Mouse (Mus musculus) heart, embryonic 15.5 days (tissue): Measurements from ENCODE around the gene Polr3c. TPM values are rescaled to one million over a fixed set of nuclear protein-coding genes. Genes with fewer than 3 reads are reported as not detected.

ENCODE experiments used
- ATAC-seq: fragments of 200-750 bp; cut with Nextera tagmentation; replicated peaks from 2 replicates; pipeline ENCODE4 v1.8.0; 2017; ENCODE audit warnings: low read depth, moderate TSS enrichment; ENCODE audit not compliant: insufficient number of reproducible peaks, insufficient read depth, low FRiP score
- H3K27ac ChIP-seq: fragments of 300-500 bp; sonication (generic); 2 replicates; pipeline ENCODE4 v1.5.1; 2015; ENCODE audit warnings: mild to moderate bottlenecking, inconsistent platforms
- H3K27me3 ChIP-seq: fragments of 300-500 bp; sonication (generic); 2 replicates; pipeline ENCODE4 v1.6.1; 2015; ENCODE audit warnings: inconsistent platforms
- H3K36me3 ChIP-seq: fragments of 300-500 bp; sonication (generic); 2 replicates; pipeline ENCODE4 v1.6.1; 2015; ENCODE audit warnings: mild to moderate bottlenecking, inconsistent platforms
- H3K4me1 ChIP-seq: fragments of 300-500 bp; sonication (generic); replicated peaks from 2 replicates; pipeline ENCODE4 v1.6.1; 2015; ENCODE audit warnings: inconsistent platforms
- H3K4me2 ChIP-seq: fragments of 300-500 bp; sonication (generic); 2 replicates; pipeline ENCODE4 v1.6.1; 2015; ENCODE audit warnings: inconsistent platforms, mild to moderate bottlenecking, moderate library complexity
- H3K4me3 ChIP-seq: fragments of 300-500 bp; sonication (generic); 2 replicates; pipeline ENCODE4 v1.5.1; 2015; ENCODE audit warnings: mild to moderate bottlenecking, inconsistent platforms
- H3K9ac ChIP-seq: fragments of 300-500 bp; sonication (generic); 2 replicates; pipeline ENCODE4 v1.6.1; 2015; ENCODE audit warnings: mild to moderate bottlenecking, inconsistent platforms
- H3K9me3 ChIP-seq: fragments of 300-500 bp; sonication (generic); replicated peaks from 2 replicates; pipeline ENCODE4 v1.6.1; 2016; ENCODE audit warnings: inconsistent platforms
- WGBS: fragments of 180-500 bp; shearing (Covaris S2); methylation state at CpG from one replicate; pipeline ENCODE4 v1.1.7; 2015; ENCODE audit warnings: mixed read lengths; 5-methylcytosine and 5-hydroxymethylcytosine counted together
- polyA plus RNA-seq: library from polyadenylated mRNA; unstranded; fragments of >200 nt; fragmentation: Nextera tagmentation; extraction: Ambion mirVana; gene quantifications from 2 replicates; pipeline ENCODE4 v1.2.1, GENCODE M21; 2015

The Polr3c gene
- polyA plus RNA-seq, 1 experiment from 2014 or later: 23.6 TPM

DNA sequence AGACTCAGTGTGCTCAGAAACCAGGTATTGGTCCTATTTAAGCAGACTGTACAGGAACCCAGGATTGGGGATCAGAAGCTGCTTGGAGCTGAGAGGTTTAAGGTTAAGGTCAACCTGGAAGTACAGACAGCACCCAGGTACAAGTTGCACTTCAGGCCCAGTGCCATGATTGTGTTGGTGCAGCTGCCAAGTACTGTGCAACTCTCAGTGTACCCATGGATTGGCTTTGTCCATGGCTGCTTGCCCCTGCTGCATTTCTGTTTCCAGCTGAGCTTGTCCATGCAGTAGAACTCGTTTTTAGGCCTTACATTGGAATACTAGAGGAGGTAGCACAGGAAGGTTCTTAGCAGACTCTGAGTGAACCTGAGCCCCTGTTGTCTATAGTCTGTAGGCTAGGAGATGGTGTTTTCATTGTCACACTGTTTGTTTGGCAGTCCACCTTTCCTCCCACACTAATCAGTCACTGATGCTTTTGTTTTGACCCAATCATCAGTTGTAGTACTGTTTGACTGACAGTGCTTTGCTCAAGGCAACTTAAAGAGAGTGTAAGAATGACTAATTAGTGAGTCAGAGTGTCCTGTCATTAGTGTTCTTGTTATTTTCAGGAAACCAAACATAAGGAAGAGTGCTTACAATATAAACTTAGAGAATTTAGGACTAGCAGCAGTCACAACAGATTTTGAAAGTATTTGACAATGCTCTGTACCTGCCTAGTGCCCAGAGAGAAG lies 9.7 kb upstream of the Polr3c start:
- no peaks in the 10 kb centered on the region for H3K27me3 ChIP-seq
- no peak for ATAC-seq
- H3K9ac ChIP-seq: no peak overlapping the region
- H3K27ac ChIP-seq: no peak overlapping the region
- no peaks in the 10 kb centered on the region for H3K36me3 ChIP-seq
- H3K4me3 ChIP-seq: no peak overlapping the region
- 32% methylated on average over 1 of the region's 1 CpGs for WGBS
- no peak overlapping the region for H3K4me2 ChIP-seq
- peaks cover 7% of the 10 kb centered on the region for H3K4me1 ChIP-seq
- no peaks in the 10 kb centered on the region for H3K9me3 ChIP-seq

GRCm38 (mm10) chr3:96735200-96735599 lies 7.8 kb upstream of the Polr3c start:
- Histone ChIP-seq H3K4me3 (no peak overlapping the region), H3K9ac (no peak overlapping the region), H3K9me3 (no peaks in the 10 kb centered on the region), H3K4me2 (no peak overlapping the region), H3K36me3 (no peaks in the 10 kb centered on the region), H3K27me3 (no peaks in the 10 kb centered on the region), H3K4me1 (peaks cover 14% of the 10 kb centered on the region), H3K27ac (no peak overlapping the region)
- ATAC-seq: no peak
- WGBS: 81% methylated on average over 2 of the region's 2 CpGs

GRCm38 (mm10) chr3:96733984-96734383 lies 6.6 kb upstream of the Polr3c start:
- Histone ChIP-seq H3K27ac (no peak overlapping the region), H3K9me3 (no peaks in the 10 kb centered on the region), H3K4me2 (no peak overlapping the region), H3K27me3 (no peaks in the 10 kb centered on the region), H3K36me3 (no peaks in the 10 kb centered on the region), H3K9ac (no peak overlapping the region), H3K4me3 (no peak overlapping the region), H3K4me1 (peaks cover 23% of the 10 kb centered on the region)
- ATAC-seq: no peak
- WGBS: 89% methylated on average over 1 of the region's 1 CpGs

DNA sequence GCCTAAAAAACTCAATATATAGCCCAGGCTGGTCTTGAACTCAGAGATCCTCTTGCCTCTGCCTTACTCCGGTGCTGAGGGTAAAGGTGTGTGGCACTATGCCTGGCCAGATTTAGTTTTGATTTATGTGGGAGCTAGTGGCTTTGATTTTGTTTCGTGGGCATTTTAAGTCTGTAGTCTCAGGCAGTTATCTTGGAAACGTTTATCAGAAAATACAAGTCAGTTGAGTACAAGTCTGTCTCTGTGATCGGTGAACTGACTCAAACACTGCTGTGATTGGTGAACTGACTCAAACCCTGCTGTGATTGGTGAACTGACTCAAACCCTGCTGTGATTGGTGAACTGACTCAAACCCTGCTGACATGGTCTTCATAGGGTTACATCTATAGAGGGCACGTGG lies 3.4 kb upstream of the Polr3c start:
- Histone ChIP-seq H3K36me3 (no peaks in the 10 kb centered on the region), H3K4me1 (peaks cover 32% of the 10 kb centered on the region), H3K27ac (no peak overlapping the region), H3K9me3 (no peaks in the 10 kb centered on the region), H3K9ac (no peak overlapping the region), H3K4me3 (no peak overlapping the region), H3K27me3 (no peaks in the 10 kb centered on the region), H3K4me2 (no peak overlapping the region)
- WGBS: 52% methylated on average over 5 of the region's 5 CpGs
- ATAC-seq: no peak

- Histone ChIP-seq H3K4me2 (peak overlapping the region; percentile 75), H3K4me3 (no peak overlapping the region), H3K9ac (no peak overlapping the region; the same call in 1 of the 2 replicates), H3K36me3 (no peaks in the 10 kb centered on the region), H3K9me3 (no peaks in the 10 kb centered on the region), H3K27me3 (no peaks in the 10 kb centered on the region), H3K27ac (no peak overlapping the region), H3K4me1 (peaks cover 32% of the 10 kb centered on the region)
- ATAC-seq: no peak
- WGBS: 42% methylated on average over 3 of the region's 3 CpGs
Measured at GRCm38 (mm10) chr3:96729403-96729784, 2.0 kb upstream of the Polr3c start.

DNA sequence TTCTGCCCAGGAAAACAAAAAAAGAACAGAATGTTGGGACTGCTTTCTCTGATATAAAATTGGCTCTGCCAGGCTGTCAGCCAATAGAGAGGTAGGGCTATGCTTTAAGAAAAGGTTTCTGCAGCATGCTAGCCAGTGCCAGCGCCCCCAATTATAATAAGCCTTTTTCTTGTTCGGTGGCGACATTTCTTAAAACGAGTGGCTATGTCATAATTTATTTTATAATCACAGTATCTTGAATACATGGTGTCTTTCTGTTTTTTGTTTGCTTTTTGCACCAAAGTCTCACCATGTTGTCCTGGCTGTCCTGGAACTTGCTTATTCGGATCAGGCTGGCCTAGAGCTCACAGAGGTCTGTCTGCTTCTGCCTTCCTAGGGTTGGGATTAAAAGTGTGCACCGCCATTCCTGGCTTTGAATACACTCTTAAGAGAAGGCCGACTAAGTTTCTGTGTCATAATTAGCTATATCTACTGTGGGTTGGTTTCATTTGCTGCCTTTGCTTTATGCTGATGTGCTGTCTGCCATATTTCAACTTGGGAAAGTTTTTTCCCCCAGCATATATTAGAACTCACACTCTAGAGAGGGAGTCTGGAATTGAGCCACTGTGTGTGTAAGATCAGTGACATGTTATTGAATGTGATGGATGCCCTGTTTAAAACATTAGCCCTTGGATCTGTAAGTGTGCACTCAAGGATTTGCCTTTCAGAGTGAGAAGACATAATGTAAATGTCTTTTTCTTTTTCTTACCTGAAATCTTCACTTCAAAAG lies 1.4 kb upstream of the Polr3c start:
- no peaks in the 10 kb centered on the region for H3K9me3 ChIP-seq
- H3K9ac ChIP-seq: peak overlapping the region; percentile 75
- H3K36me3 ChIP-seq: peaks cover 3% of the 10 kb centered on the region; the same call in 1 of the 2 replicates
- 38% methylated on average over 7 of the region's 7 CpGs for WGBS
- ATAC-seq: no peak
- H3K4me1 ChIP-seq: peaks cover 30% of the 10 kb centered on the region
- peak overlapping the region; percentile 75 for H3K4me2 ChIP-seq
- H3K27ac ChIP-seq: peak overlapping the region; percentile 83
- H3K4me3 ChIP-seq: peak overlapping the region; percentile 77
- H3K27me3 ChIP-seq: no peaks in the 10 kb centered on the region

DNA sequence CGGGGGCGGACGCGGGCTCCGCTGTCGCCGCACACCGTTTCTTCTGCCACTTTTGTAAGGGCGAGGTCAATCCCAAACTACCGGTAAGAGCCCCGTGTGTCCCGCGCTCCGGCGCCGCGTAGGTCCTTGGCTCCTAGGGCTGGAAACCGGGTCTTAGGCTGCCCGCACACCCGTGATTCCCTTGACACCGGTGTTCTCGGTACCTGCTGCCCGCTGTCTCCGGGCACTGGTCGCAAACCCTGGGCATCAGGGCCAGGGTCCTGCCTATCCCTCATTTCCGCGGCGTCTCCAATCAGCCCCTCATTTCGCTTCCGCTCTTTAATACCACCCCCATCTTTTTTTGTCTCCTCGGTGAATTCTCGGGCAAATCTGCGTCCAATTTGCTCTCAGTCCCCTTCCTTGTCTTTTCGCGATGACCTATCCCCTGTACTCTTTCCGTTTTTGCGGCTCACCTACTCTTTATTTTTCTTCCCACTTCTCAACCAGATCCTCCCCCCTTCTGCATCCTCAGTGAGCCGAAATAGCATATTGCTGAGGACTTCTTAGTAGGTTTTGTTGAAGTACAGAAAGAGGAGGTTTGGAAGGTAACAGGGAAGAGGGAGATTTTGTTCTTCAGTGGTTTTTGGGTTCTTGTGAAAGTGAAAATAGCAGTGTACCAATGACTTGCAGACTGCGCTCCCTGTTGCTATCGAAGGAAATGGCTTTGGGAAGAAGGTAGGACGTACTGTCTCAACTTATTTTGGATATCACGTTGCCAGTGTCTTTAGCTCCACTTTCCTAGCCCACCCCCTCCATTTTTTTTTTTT lies 603 bp upstream of the Polr3c start:
- H3K27ac ChIP-seq: peak overlapping the region; percentile 83

DNA sequence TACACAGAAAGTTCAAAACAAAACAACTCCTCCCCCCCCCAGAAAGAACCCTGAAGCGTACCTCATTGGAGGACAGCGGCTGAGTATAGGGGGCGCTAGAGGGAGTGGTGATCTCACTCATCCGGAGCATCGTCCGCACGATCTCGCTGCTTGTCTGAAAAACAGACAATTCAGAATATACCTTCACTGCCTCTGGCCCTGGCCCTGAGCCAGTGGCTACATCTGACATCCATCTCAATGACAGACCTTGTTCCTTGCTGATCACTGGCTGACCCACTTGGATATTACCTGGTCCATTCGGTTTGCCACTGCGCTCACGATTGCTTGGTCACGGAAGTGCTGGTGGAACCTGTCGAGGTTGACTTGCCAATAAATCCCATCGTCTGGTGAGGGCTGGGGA lies 8.3 kb downstream of the Polr3c start:
- no peak overlapping the region for H3K9ac ChIP-seq
- H3K4me2 ChIP-seq: no peak overlapping the region
- no peaks in the 10 kb centered on the region for H3K27me3 ChIP-seq
- no peak overlapping the region for H3K4me3 ChIP-seq
- H3K9me3 ChIP-seq: no peaks in the 10 kb centered on the region
- peaks cover 3% of the 10 kb centered on the region; the same call in 1 of the 2 replicates for H3K4me1 ChIP-seq
- no peak overlapping the region for H3K27ac ChIP-seq
- WGBS: 42% methylated on average over 14 of the region's 14 CpGs
- H3K36me3 ChIP-seq: peaks cover 44% of the 10 kb centered on the region
- ATAC-seq: 0 out of 2 replicates have a peak, but pooled peaks have one; percentile 17

More for the DNA sequence above, 603 bp upstream of the Polr3c start:
- Histone ChIP-seq H3K36me3 (peaks cover 11% of the 10 kb centered on the region), H3K9ac (peak overlapping the region; percentile 75), H3K27me3 (no peaks in the 10 kb centered on the region), H3K4me2 (peak overlapping the region; percentile 75), H3K9me3 (no peaks in the 10 kb centered on the region), H3K4me3 (peak overlapping the region; percentile 77), H3K4me1 (peaks cover 30% of the 10 kb centered on the region)
- peak; percentile 49 for ATAC-seq
- WGBS: under 1% methylated on average over 42 of the region's 42 CpGs

GRCm38 (mm10) chr3:96715854-96716253 lies 11.6 kb downstream of the Polr3c start:
- ATAC-seq: no peak
- Histone ChIP-seq H3K27me3 (no peaks in the 10 kb centered on the region), H3K4me2 (no peak overlapping the region), H3K27ac (no peak overlapping the region), H3K9ac (no peak overlapping the region), H3K36me3 (peaks cover 62% of the 10 kb centered on the region), H3K4me1 (no peaks in the 10 kb centered on the region), H3K4me3 (no peak overlapping the region), H3K9me3 (no peaks in the 10 kb centered on the region)
- 53% methylated on average over 2 of the region's 2 CpGs for WGBS

GRCm38 (mm10) chr3:96714286-96714685 lies 13.1 kb downstream of the Polr3c start:
- Histone ChIP-seq H3K4me1 (no peaks in the 10 kb centered on the region), H3K9me3 (no peaks in the 10 kb centered on the region), H3K4me2 (no peak overlapping the region), H3K36me3 (peaks cover 70% of the 10 kb centered on the region), H3K27me3 (no peaks in the 10 kb centered on the region), H3K4me3 (no peak overlapping the region), H3K9ac (no peak overlapping the region), H3K27ac (no peak overlapping the region)
- WGBS: 76% methylated on average over 5 of the region's 5 CpGs
- no peak for ATAC-seq

- ATAC-seq: no peak
- 44% methylated on average over 2 of the region's 2 CpGs for WGBS
- Histone ChIP-seq H3K4me3 (peak overlapping the region; percentile 60; the same call in 1 of the 2 replicates), H3K4me2 (peak overlapping the region; percentile 98), H3K27ac (no peak overlapping the region), H3K9ac (peak overlapping the region; percentile 83), H3K36me3 (peaks cover 53% of the 10 kb centered on the region), H3K4me1 (peaks cover 7% of the 10 kb centered on the region), H3K9me3 (no peaks in the 10 kb centered on the region), H3K27me3 (no peaks in the 10 kb centered on the region)
Measured at GRCm38 (mm10) chr3:96708684-96709064, 18.8 kb downstream of the Polr3c start.
